Mouse (Mus musculus): ENCODE measurements at regions not wholly inside any gene's neighbourhood (a gene's known extent, or its start where the extent isn't known, plus 50 kb on each side); places are given as distances from the start of the nearest gene placed in this dataset.

DNA sequence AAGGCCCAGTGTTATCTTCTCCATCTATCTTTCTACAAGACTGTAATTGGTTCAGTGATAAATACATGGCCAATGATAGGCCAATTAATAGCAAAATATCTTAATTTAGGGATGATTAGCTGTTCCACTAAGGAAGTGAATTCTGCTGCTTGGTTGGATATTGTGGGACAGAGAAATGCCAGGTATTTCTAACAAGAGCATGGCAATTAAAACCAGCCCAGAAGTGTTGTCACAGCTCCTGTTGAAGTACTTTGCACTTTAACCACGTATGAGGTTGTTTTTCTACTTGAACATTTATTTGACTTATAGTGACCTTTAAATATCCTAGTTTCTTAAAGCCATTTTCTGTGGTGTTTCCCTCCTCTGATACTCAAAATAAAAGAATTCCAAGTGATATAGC lies 65.7 kb upstream of the Acsl4 start:
- H3K9ac ChIP-seq (ENCODE audit: low read depth, low read length): no peak overlapping the region
- no peak overlapping the region for H3K4me2 ChIP-seq
- no peaks in the 10 kb centered on the region for H3K36me3 ChIP-seq (ENCODE audit: control insufficient read depth, insufficient read depth, low read length)
- no peak for ATAC-seq (replicated peaks; ENCODE audit: insufficient number of reproducible peaks, low FRiP score, low TSS enrichment)
- 61% methylated on average over 1 of the region's 1 CpGs for WGBS (ENCODE audit: insufficient replicate concordance)
- no peak overlapping the region for H3K27ac ChIP-seq (ENCODE audit: low read depth, low read length)
- H3K4me3 ChIP-seq (ENCODE audit: low read depth, low read length): no peak overlapping the region
- H3K4me1 ChIP-seq (ENCODE audit: control insufficient read depth, insufficient read depth, low read length): no peaks in the 10 kb centered on the region
- no peaks in the 10 kb centered on the region for H3K9me3 ChIP-seq (replicated peaks; ENCODE audit: control insufficient read depth, low read length)
- no peaks in the 10 kb centered on the region for H3K27me3 ChIP-seq (ENCODE audit: control insufficient read depth, insufficient read depth, low read length)

DNA sequence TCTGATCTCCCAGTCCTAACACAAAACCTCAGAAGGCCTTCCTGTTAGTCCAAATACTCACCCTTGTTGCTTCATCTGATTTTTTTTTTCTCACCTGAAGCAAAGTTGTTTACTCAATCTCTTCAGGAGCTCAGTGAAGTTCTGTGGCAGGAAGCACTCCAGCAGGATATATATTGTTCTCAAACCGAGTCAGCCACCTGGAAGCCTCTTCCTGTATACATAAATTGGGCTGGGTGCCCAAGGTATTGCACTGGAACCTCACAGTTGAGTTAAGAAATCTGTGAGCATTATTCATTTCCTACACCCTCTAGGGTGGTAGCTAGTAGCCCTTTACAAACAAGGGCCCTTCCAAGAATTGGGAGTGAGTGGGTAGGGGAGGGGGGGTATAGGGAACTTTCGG lies 73.8 kb upstream of the Acsl4 start:
- H3K4me1 ChIP-seq (ENCODE audit: control insufficient read depth, insufficient read depth, low read length): no peaks in the 10 kb centered on the region
- H3K4me2 ChIP-seq: no peak overlapping the region
- H3K27ac ChIP-seq (ENCODE audit: low read depth, low read length): no peak overlapping the region
- H3K9ac ChIP-seq (ENCODE audit: low read depth, low read length): no peak overlapping the region
- H3K27me3 ChIP-seq (ENCODE audit: control insufficient read depth, insufficient read depth, low read length): no peaks in the 10 kb centered on the region
- H3K9me3 ChIP-seq (replicated peaks; ENCODE audit: control insufficient read depth, low read length): no peaks in the 10 kb centered on the region
- ATAC-seq (replicated peaks; ENCODE audit: insufficient number of reproducible peaks, low FRiP score, low TSS enrichment): no peak
- H3K4me3 ChIP-seq (ENCODE audit: low read depth, low read length): no peak overlapping the region
- H3K36me3 ChIP-seq (ENCODE audit: control insufficient read depth, insufficient read depth, low read length): no peaks in the 10 kb centered on the region
- 60% methylated on average over 2 of the region's 2 CpGs for WGBS (ENCODE audit: insufficient replicate concordance)

DNA sequence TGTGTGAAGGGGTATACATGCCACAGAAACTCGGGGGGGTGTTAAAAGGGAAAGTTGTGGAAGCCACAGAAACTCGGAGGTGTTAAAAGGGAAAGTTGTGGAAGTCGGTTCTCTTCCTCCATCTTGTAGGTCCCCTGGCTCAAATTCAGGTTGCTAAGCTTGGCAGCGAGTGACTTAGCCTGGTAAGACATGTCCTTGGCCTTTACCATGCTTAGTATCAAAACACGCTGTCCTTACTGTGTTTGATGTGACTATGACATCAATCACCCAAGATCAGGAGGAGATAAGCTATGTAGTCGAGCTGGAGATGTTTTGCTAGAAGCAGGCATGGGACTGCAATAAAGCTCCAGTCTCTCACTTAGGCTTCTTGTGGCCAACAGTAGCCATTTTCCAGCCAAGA lies 74.4 kb upstream of the Acsl4 start:
- WGBS (ENCODE audit: insufficient replicate concordance): 68% methylated on average over 6 of the region's 6 CpGs

DNA sequence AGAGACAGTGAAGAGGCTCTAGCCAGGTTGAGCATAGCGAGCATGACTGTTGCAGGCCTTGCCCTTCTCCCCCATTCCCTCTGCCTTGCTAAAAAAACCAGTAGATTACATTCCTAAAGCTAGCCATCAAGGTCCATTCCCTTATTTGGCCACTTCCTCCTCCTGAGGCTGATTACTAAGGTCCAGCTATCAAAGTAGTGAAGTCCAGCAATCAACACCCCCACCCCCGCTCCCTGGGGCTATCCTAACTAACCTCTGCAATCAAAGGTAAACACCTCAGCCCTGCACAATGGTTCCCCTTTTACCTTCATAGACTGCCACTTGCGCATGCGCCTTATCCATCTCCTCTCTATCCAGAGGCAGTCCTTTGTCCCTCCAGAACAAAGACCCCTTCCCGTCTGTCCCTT lies 77.5 kb upstream of the Acsl4 start:
- 21% methylated on average over 5 of the region's 5 CpGs for WGBS (ENCODE audit: insufficient replicate concordance)
- Histone ChIP-seq H3K9me3 (replicated peaks; ENCODE audit: control insufficient read depth, low read length) (no peaks in the 10 kb centered on the region), H3K9ac (ENCODE audit: low read depth, low read length) (no peak overlapping the region), H3K4me1 (ENCODE audit: control insufficient read depth, insufficient read depth, low read length) (no peaks in the 10 kb centered on the region), H3K27ac (ENCODE audit: low read depth, low read length) (no peak overlapping the region), H3K27me3 (ENCODE audit: control insufficient read depth, insufficient read depth, low read length) (no peaks in the 10 kb centered on the region), H3K4me3 (ENCODE audit: low read depth, low read length) (no peak overlapping the region), H3K4me2 (no peak overlapping the region), H3K36me3 (ENCODE audit: control insufficient read depth, insufficient read depth, low read length) (no peaks in the 10 kb centered on the region)
- no peak for ATAC-seq (replicated peaks; ENCODE audit: insufficient number of reproducible peaks, low FRiP score, low TSS enrichment)

More for the DNA sequence above, 74.4 kb upstream of the Acsl4 start:
- Histone ChIP-seq H3K4me3 (ENCODE audit: low read depth, low read length) (no peak overlapping the region), H3K9ac (ENCODE audit: low read depth, low read length) (no peak overlapping the region), H3K36me3 (ENCODE audit: control insufficient read depth, insufficient read depth, low read length) (no peaks in the 10 kb centered on the region), H3K4me1 (ENCODE audit: control insufficient read depth, insufficient read depth, low read length) (no peaks in the 10 kb centered on the region), H3K9me3 (replicated peaks; ENCODE audit: control insufficient read depth, low read length) (no peaks in the 10 kb centered on the region), H3K27ac (ENCODE audit: low read depth, low read length) (no peak overlapping the region), H3K27me3 (ENCODE audit: control insufficient read depth, insufficient read depth, low read length) (no peaks in the 10 kb centered on the region), H3K4me2 (no peak overlapping the region)
- ATAC-seq (replicated peaks; ENCODE audit: insufficient number of reproducible peaks, low FRiP score, low TSS enrichment): no peak

DNA sequence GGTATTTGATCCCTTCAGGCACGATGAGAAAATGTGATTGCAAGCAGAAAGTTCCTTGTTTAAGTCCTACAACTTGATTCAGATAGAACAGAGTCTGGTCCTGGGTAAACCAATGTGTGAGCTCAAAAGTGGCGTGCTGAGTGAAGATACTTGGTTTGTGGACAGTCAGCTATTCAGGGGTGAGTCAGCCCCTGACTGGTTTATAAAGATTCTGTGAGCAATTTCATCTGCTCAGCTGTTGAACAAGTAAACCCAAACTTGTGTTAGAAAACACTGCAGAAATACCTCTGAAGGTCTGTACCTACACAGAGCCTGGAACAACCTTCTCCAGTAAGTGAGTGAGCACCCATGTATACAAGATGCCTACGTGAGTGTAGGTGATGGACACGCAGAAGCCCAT lies 78.1 kb upstream of the Acsl4 start:
- Histone ChIP-seq H3K27ac (ENCODE audit: low read depth, low read length) (0 out of 2 replicates have a peak overlapping the region, but pooled peaks have one; percentile 54), H3K4me2 (no peak overlapping the region), H3K4me3 (ENCODE audit: low read depth, low read length) (no peak overlapping the region), H3K27me3 (ENCODE audit: control insufficient read depth, insufficient read depth, low read length) (no peaks in the 10 kb centered on the region), H3K36me3 (ENCODE audit: control insufficient read depth, insufficient read depth, low read length) (no peaks in the 10 kb centered on the region), H3K9me3 (replicated peaks; ENCODE audit: control insufficient read depth, low read length) (no peaks in the 10 kb centered on the region), H3K4me1 (ENCODE audit: control insufficient read depth, insufficient read depth, low read length) (no peaks in the 10 kb centered on the region), H3K9ac (ENCODE audit: low read depth, low read length) (no peak overlapping the region)
- ATAC-seq (replicated peaks; ENCODE audit: insufficient number of reproducible peaks, low FRiP score, low TSS enrichment): no peak
- 41% methylated on average over 4 of the region's 4 CpGs for WGBS (ENCODE audit: insufficient replicate concordance)

DNA sequence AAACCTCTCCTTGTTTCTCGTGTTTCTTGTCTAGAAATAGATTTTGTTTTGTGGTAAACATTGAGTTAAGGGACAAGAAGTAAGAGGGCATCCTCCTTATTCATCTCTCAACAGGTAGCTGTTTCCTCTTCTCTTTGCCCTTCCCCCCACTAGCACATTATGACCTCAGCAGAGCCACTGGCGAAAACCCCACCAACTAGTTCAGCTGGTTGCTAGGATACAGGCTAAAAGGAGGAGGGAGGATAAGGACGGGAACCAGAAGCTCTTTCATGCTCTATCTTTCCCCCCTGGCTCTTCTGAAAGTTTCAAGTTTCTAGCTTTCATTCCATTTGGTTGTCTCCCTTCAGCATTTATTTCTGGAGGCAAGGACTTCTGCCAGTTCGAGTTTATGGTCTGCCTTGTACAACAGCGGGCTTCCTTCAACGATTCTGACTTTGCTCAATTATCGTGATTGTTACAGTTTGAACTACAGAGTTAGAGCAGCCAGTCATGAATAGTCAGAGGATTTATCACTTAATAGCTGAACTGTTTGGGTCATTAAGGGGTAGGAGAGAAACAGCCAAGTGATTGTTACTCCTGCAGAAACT lies 78.8 kb upstream of the Acsl4 start:
- Histone ChIP-seq H3K36me3 (ENCODE audit: control insufficient read depth, insufficient read depth, low read length) (no peaks in the 10 kb centered on the region), H3K27ac (ENCODE audit: low read depth, low read length) (no peak overlapping the region; the same call in 1 of the 2 replicates), H3K4me1 (ENCODE audit: control insufficient read depth, insufficient read depth, low read length) (no peaks in the 10 kb centered on the region), H3K9me3 (replicated peaks; ENCODE audit: control insufficient read depth, low read length) (no peaks in the 10 kb centered on the region), H3K4me2 (no peak overlapping the region), H3K9ac (ENCODE audit: low read depth, low read length) (no peak overlapping the region), H3K4me3 (ENCODE audit: low read depth, low read length) (no peak overlapping the region), H3K27me3 (ENCODE audit: control insufficient read depth, insufficient read depth, low read length) (no peaks in the 10 kb centered on the region)
- ATAC-seq (replicated peaks; ENCODE audit: insufficient number of reproducible peaks, low FRiP score, low TSS enrichment): no peak
- 25% methylated on average over 7 of the region's 7 CpGs for WGBS (ENCODE audit: insufficient replicate concordance)

DNA sequence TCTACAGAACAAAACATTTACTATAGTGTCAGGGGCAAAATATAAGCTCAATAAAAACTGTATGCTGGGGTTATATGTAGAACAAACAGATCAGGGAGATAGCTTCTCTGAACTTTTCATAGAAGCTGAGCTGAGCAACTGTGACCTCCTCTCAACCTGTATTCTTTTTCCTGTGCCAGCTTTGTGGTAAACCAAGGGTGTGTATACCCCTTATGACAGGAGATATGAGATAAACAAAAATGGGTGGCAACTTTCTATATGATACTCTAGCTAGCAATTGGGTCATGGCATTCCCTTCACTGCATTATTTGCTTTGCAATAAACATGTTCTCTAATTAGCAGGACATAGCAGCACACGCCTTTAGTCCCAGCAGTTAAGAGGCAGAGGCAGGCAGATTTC lies 79.7 kb upstream of the Acsl4 start:
- Histone ChIP-seq H3K36me3 (ENCODE audit: control insufficient read depth, insufficient read depth, low read length) (no peaks in the 10 kb centered on the region), H3K9me3 (replicated peaks; ENCODE audit: control insufficient read depth, low read length) (no peaks in the 10 kb centered on the region), H3K4me3 (ENCODE audit: low read depth, low read length) (no peak overlapping the region), H3K27ac (ENCODE audit: low read depth, low read length) (no peak overlapping the region), H3K4me1 (ENCODE audit: control insufficient read depth, insufficient read depth, low read length) (no peaks in the 10 kb centered on the region), H3K27me3 (ENCODE audit: control insufficient read depth, insufficient read depth, low read length) (no peaks in the 10 kb centered on the region), H3K9ac (ENCODE audit: low read depth, low read length) (no peak overlapping the region), H3K4me2 (no peak overlapping the region)
- ATAC-seq (replicated peaks; ENCODE audit: insufficient number of reproducible peaks, low FRiP score, low TSS enrichment): no peak
- WGBS (ENCODE audit: insufficient replicate concordance): 75% methylated on average over 1 of the region's 1 CpGs

DNA sequence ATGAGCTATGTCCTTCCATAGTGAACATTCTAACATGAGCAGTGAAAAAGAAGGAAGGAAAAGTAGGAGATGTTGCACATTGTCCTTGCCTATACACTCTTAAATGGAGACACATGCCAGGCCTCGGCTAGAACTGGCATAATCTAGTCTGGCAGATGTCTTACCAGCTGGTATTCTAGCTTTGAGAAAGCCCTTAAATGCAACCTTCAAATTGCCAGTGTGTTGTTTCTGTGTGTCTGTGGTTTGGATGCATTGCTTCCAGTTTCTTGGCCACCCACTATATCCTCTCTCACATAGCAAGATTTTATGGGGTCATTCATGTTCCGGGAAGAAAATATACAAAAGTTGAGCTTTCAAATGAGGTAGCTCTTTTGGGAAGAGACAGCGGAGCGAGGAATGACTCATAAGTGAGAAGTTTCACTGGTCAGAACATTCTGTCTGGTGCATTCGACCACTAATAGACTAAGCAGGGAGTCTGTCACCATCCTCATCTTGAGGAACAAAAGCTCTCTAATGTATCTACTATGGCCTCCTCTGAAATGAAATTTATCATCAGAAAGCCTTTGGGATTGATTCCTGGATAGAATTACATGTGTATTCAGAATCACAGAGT lies 91.0 kb upstream of the Acsl4 start:
- Histone ChIP-seq H3K4me2 (no peak overlapping the region), H3K27ac (ENCODE audit: low read depth, low read length) (no peak overlapping the region), H3K36me3 (ENCODE audit: control insufficient read depth, insufficient read depth, low read length) (no peaks in the 10 kb centered on the region), H3K4me3 (ENCODE audit: low read depth, low read length) (no peak overlapping the region), H3K27me3 (ENCODE audit: control insufficient read depth, insufficient read depth, low read length) (0 out of 2 replicates have a peak, but pooled peaks cover 2% of the 10 kb centered on the region), H3K4me1 (ENCODE audit: control insufficient read depth, insufficient read depth, low read length) (no peaks in the 10 kb centered on the region), H3K9ac (ENCODE audit: low read depth, low read length) (no peak overlapping the region), H3K9me3 (replicated peaks; ENCODE audit: control insufficient read depth, low read length) (no peaks in the 10 kb centered on the region)
- 72% methylated on average over 5 of the region's 5 CpGs for WGBS (ENCODE audit: insufficient replicate concordance)
- ATAC-seq (replicated peaks; ENCODE audit: insufficient number of reproducible peaks, low FRiP score, low TSS enrichment): no peak

DNA sequence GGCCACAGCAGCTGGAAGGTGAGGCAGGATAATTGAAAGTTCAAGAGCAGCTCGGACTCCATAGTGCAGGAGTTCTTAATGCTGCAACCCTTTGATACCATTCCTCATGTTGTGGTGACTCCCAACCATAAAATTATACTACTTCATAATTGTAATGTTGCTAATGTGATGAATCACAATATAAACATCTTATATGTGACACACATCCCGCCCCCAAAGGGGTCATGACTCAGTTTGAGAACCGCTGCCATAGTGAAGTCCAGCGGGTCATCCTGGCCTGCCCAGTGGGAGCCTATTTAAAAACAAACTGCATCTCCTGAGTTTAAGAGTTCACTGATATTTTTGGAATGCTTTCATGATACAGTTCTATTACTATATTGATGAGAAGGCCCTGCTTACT lies 97.7 kb upstream of the Acsl4 start:
- H3K36me3 ChIP-seq (ENCODE audit: control insufficient read depth, insufficient read depth, low read length): no peaks in the 10 kb centered on the region
- H3K9ac ChIP-seq (ENCODE audit: low read depth, low read length): no peak overlapping the region
- H3K9me3 ChIP-seq (replicated peaks; ENCODE audit: control insufficient read depth, low read length): no peaks in the 10 kb centered on the region
- no peak overlapping the region for H3K27ac ChIP-seq (ENCODE audit: low read depth, low read length)
- WGBS (ENCODE audit: insufficient replicate concordance): 79% methylated on average over 4 of the region's 4 CpGs
- H3K27me3 ChIP-seq (ENCODE audit: control insufficient read depth, insufficient read depth, low read length): 0 out of 2 replicates have a peak, but pooled peaks cover 2% of the 10 kb centered on the region
- no peak for ATAC-seq (replicated peaks; ENCODE audit: insufficient number of reproducible peaks, low FRiP score, low TSS enrichment)
- H3K4me1 ChIP-seq (ENCODE audit: control insufficient read depth, insufficient read depth, low read length): no peaks in the 10 kb centered on the region
- H3K4me2 ChIP-seq: no peak overlapping the region
- no peak overlapping the region for H3K4me3 ChIP-seq (ENCODE audit: low read depth, low read length)
